Mouse (Mus musculus): ENCODE results near the gene Rtkn.

The Rtkn gene

GRCm38 (mm10) chr6:83134951-83135513 lies at the start of gene Rtkn:
Gene Rtkn, plus strand, starts transcription at chr6:83135463.
- no peak for DNase-seq (ENCODE audit: extremely low spot score, low spot score)

- DNase-seq (ENCODE audit: extremely low spot score, low spot score): peak; percentile 49
These were observed 48.9 kb upstream of the Rtkn start, which contains the start of gene Lbx2 for GRCm38 (mm10) chr6:83086121-83087035. Gene Lbx2, plus strand, starts transcription at chr6:83086367.

- peak; percentile 63 for DNase-seq (ENCODE audit: extremely low spot score, low spot score)
These were observed 47.9 kb upstream of the Rtkn start for GRCm38 (mm10) chr6:83087205-83087925.

GRCm38 (mm10) chr6:83087926-83088260 lies 47.4 kb upstream of the Rtkn start:
- DNase-seq (ENCODE audit: extremely low spot score, low spot score): no peak

GRCm38 (mm10) chr6:83092416-83093127 lies 42.7 kb upstream of the Rtkn start:
- DNase-seq (ENCODE audit: extremely low spot score, low spot score): no peak

GRCm38 (mm10) chr6:83095968-83096367 lies 39.3 kb upstream of the Rtkn start:
- no peak for DNase-seq (ENCODE audit: extremely low spot score, low spot score)

- no peak for DNase-seq (ENCODE audit: extremely low spot score, low spot score)
These were observed 36.9 kb upstream of the Rtkn start for GRCm38 (mm10) chr6:83098411-83098810.

- no peak for DNase-seq (ENCODE audit: extremely low spot score, low spot score)
These were observed 34.0 kb upstream of the Rtkn start, which contains the start of the genes Ccdc142 and Gm42688 for GRCm38 (mm10) chr6:83101316-83101687. Gene Ccdc142, plus strand, starts transcription at chr6:83101601. Gene Gm42688, plus strand, starts transcription at chr6:83101617.

- DNase-seq (ENCODE audit: extremely low spot score, low spot score): peak; percentile 76
These were observed 33.3 kb upstream of the Rtkn start for GRCm38 (mm10) chr6:83101688-83102556.

GRCm38 (mm10) chr6:83103130-83103650 lies 32.1 kb upstream of the Rtkn start:
- DNase-seq (ENCODE audit: extremely low spot score, low spot score): no peak

GRCm38 (mm10) chr6:83104158-83104557 lies 31.1 kb upstream of the Rtkn start:
- DNase-seq (ENCODE audit: extremely low spot score, low spot score): no peak

- peak; percentile 85 for DNase-seq (ENCODE audit: extremely low spot score, low spot score)
These were observed 27.5 kb upstream of the Rtkn start for GRCm38 (mm10) chr6:83107566-83108400.

GRCm38 (mm10) chr6:83108762-83109668 lies 26.2 kb upstream of the Rtkn start, which contains the start of gene Mrpl53:
Gene Mrpl53, plus strand, starts transcription at chr6:83109040.
- peak; percentile 86 for DNase-seq (ENCODE audit: extremely low spot score, low spot score)

GRCm38 (mm10) chr6:83111510-83112136 lies 23.6 kb upstream of the Rtkn start:
- DNase-seq (ENCODE audit: extremely low spot score, low spot score): no peak

- peak; percentile 96 for DNase-seq (ENCODE audit: extremely low spot score, low spot score)
These were observed 20.1 kb upstream of the Rtkn start, which contains the start of gene Mogs for GRCm38 (mm10) chr6:83115011-83115671. Gene Mogs, plus strand, starts transcription at chr6:83115496.

- DNase-seq (ENCODE audit: extremely low spot score, low spot score): peak; percentile 47
These were observed 19.4 kb upstream of the Rtkn start for GRCm38 (mm10) chr6:83115682-83116372.
